Mouse (Mus musculus) heart, embryonic 16.5 days (tissue): ENCODE measurements at regions not wholly inside any gene's neighbourhood (a gene's known extent, or its start where the extent isn't known, plus 50 kb on each side); places are given as distances from the start of the nearest gene placed in this dataset.

Experiments
- ATAC-seq: fragments of 200-750 bp; cut with Nextera tagmentation; replicated peaks from 2 replicates; pipeline ENCODE4 v1.8.0; 2017; ENCODE audit warnings: moderate number of reproducible peaks; ENCODE audit not compliant: insufficient read depth, low FRiP score; ENCODE audit errors: extremely low read depth
- H3K27ac ChIP-seq: fragments of 300-500 bp; sonication (generic); 2 replicates; pipeline ENCODE4 v1.5.1; 2014; ENCODE audit warnings: mild to moderate bottlenecking, low read length, control low read depth, moderate library complexity
- H3K27me3 ChIP-seq: fragments of 300-500 bp; sonication (generic); 2 replicates; pipeline ENCODE4 v1.6.1; 2014; ENCODE audit warnings: low read length, mixed read lengths; ENCODE audit not compliant: control insufficient read depth, insufficient read depth
- H3K36me3 ChIP-seq: fragments of 300-500 bp; sonication (generic); 2 replicates; pipeline ENCODE4 v1.6.1; 2014; ENCODE audit not compliant: control insufficient read depth, insufficient read depth
- H3K4me1 ChIP-seq: fragments of 300-500 bp; sonication (generic); 2 replicates; pipeline ENCODE4 v1.6.1; 2014; ENCODE audit warnings: low read length, mixed read lengths; ENCODE audit not compliant: control insufficient read depth, insufficient read depth
- H3K4me2 ChIP-seq: fragments of 300-500 bp; sonication (generic); 2 replicates; pipeline ENCODE4 v1.6.1; 2014; ENCODE audit warnings: low read depth, mild to moderate bottlenecking, control low read depth, low read length
- H3K4me3 ChIP-seq: fragments of 300-500 bp; sonication (generic); 2 replicates; pipeline ENCODE4 v1.5.1; 2014; ENCODE audit warnings: mild to moderate bottlenecking, control low read depth, low read length
- H3K9ac ChIP-seq: fragments of 300-500 bp; sonication (generic); 2 replicates; pipeline ENCODE4 v1.6.1; 2014; ENCODE audit warnings: low read length, control low read depth
- H3K9me3 ChIP-seq: fragments of 300-500 bp; sonication (generic); replicated peaks from 2 replicates; pipeline ENCODE4 v1.6.1; 2016; ENCODE audit warnings: low read length; ENCODE audit not compliant: control insufficient read depth
- WGBS: fragments of 180-500 bp; shearing (Covaris S2); extraction: QIAGEN DNeasy Blood & Tissue Kit; methylation state at CpG from one replicate; pipeline ENCODE4 v1.1.7; 2014; 5-methylcytosine and 5-hydroxymethylcytosine counted together

GRCm38 (mm10) chr9:33549395-33549794 lies 913.4 kb downstream of the Ets1 start:
- H3K4me3 ChIP-seq: no peak overlapping the region
- no peak overlapping the region for H3K9ac ChIP-seq
- H3K27me3 ChIP-seq: no peaks in the 10 kb centered on the region
- H3K36me3 ChIP-seq: no peaks in the 10 kb centered on the region
- no peak for ATAC-seq
- H3K4me2 ChIP-seq: no peak overlapping the region
- H3K4me1 ChIP-seq: no peaks in the 10 kb centered on the region
- 83% methylated on average over 5 of the region's 5 CpGs for WGBS
- no peak overlapping the region for H3K27ac ChIP-seq
- no peaks in the 10 kb centered on the region for H3K9me3 ChIP-seq

GRCm38 (mm10) chr9:33571990-33572389 lies 913.7 kb upstream of the Kirrel3 start:
- 64% methylated on average over 2 of the region's 2 CpGs for WGBS
- Histone ChIP-seq H3K4me1 (no peaks in the 10 kb centered on the region), H3K27me3 (no peaks in the 10 kb centered on the region), H3K4me3 (no peak overlapping the region), H3K27ac (no peak overlapping the region), H3K9ac (no peak overlapping the region), H3K9me3 (no peaks in the 10 kb centered on the region), H3K4me2 (no peak overlapping the region), H3K36me3 (no peaks in the 10 kb centered on the region)
- ATAC-seq: no peak

- ATAC-seq: no peak
- no peaks in the 10 kb centered on the region for H3K36me3 ChIP-seq
- H3K9me3 ChIP-seq: no peaks in the 10 kb centered on the region
- H3K4me3 ChIP-seq: no peak overlapping the region
- no peaks in the 10 kb centered on the region for H3K4me1 ChIP-seq
- WGBS: 71% methylated on average over 1 of the region's 1 CpGs
- no peak overlapping the region for H3K9ac ChIP-seq
- H3K27me3 ChIP-seq: no peaks in the 10 kb centered on the region
- H3K27ac ChIP-seq: no peak overlapping the region
- H3K4me2 ChIP-seq: no peak overlapping the region
Measured at GRCm38 (mm10) chr9:33611511-33611910, 874.2 kb upstream of the Kirrel3 start.

GRCm38 (mm10) chr9:33624378-33624777 lies 861.3 kb upstream of the Kirrel3 start:
- no peaks in the 10 kb centered on the region for H3K9me3 ChIP-seq
- no peak for ATAC-seq
- no peaks in the 10 kb centered on the region for H3K36me3 ChIP-seq
- H3K4me1 ChIP-seq: no peaks in the 10 kb centered on the region
- WGBS: 69% methylated on average over 1 of the region's 1 CpGs
- H3K4me3 ChIP-seq: no peak overlapping the region
- H3K27ac ChIP-seq: no peak overlapping the region
- H3K4me2 ChIP-seq: no peak overlapping the region
- no peak overlapping the region for H3K9ac ChIP-seq
- H3K27me3 ChIP-seq: no peaks in the 10 kb centered on the region

- H3K4me3 ChIP-seq: no peak overlapping the region
- WGBS: 68% methylated on average over 6 of the region's 6 CpGs
- H3K27ac ChIP-seq: no peak overlapping the region
- H3K27me3 ChIP-seq: no peaks in the 10 kb centered on the region
- H3K4me1 ChIP-seq: no peaks in the 10 kb centered on the region
- H3K36me3 ChIP-seq: no peaks in the 10 kb centered on the region
- H3K4me2 ChIP-seq: no peak overlapping the region
- ATAC-seq: no peak
- no peak overlapping the region for H3K9ac ChIP-seq
- no peaks in the 10 kb centered on the region for H3K9me3 ChIP-seq
Measured at GRCm38 (mm10) chr9:33629731-33630473, 855.8 kb upstream of the Kirrel3 start.

- no peaks in the 10 kb centered on the region for H3K9me3 ChIP-seq
Measured at GRCm38 (mm10) chr9:33662978-33663377, 822.7 kb upstream of the Kirrel3 start.

GRCm38 (mm10) chr9:33681129-33681528 lies 804.6 kb upstream of the Kirrel3 start:
- 52% methylated on average over 1 of the region's 1 CpGs for WGBS
- H3K4me3 ChIP-seq: no peak overlapping the region
- H3K27me3 ChIP-seq: no peaks in the 10 kb centered on the region
- no peak for ATAC-seq
- no peak overlapping the region for H3K4me2 ChIP-seq
- H3K27ac ChIP-seq: no peak overlapping the region
- no peaks in the 10 kb centered on the region for H3K9me3 ChIP-seq
- H3K9ac ChIP-seq: no peak overlapping the region
- 0 out of 2 replicates have a peak, but pooled peaks cover 3% of the 10 kb centered on the region for H3K4me1 ChIP-seq
- no peaks in the 10 kb centered on the region for H3K36me3 ChIP-seq

More at GRCm38 (mm10) chr9:33662978-33663377, 822.7 kb upstream of the Kirrel3 start:
- Histone ChIP-seq H3K4me3 (no peak overlapping the region), H3K36me3 (no peaks in the 10 kb centered on the region), H3K4me2 (no peak overlapping the region), H3K4me1 (no peaks in the 10 kb centered on the region), H3K27ac (no peak overlapping the region), H3K9ac (no peak overlapping the region), H3K27me3 (no peaks in the 10 kb centered on the region)
- WGBS: 83% methylated on average over 5 of the region's 5 CpGs
- ATAC-seq: no peak

GRCm38 (mm10) chr9:33691731-33692130 lies 794.0 kb upstream of the Kirrel3 start:
- WGBS: 73% methylated on average over 4 of the region's 4 CpGs
- no peaks in the 10 kb centered on the region for H3K27me3 ChIP-seq
- no peaks in the 10 kb centered on the region for H3K36me3 ChIP-seq
- no peak overlapping the region for H3K4me2 ChIP-seq
- no peak overlapping the region for H3K9ac ChIP-seq
- no peaks in the 10 kb centered on the region for H3K9me3 ChIP-seq
- no peak for ATAC-seq
- H3K4me1 ChIP-seq: no peaks in the 10 kb centered on the region
- H3K27ac ChIP-seq: no peak overlapping the region
- H3K4me3 ChIP-seq: no peak overlapping the region

GRCm38 (mm10) chr9:33717614-33718013 lies 768.1 kb upstream of the Kirrel3 start:
- H3K4me1 ChIP-seq: no peaks in the 10 kb centered on the region
- WGBS: 84% methylated on average over 2 of the region's 2 CpGs
- no peaks in the 10 kb centered on the region for H3K27me3 ChIP-seq
- no peak overlapping the region for H3K4me3 ChIP-seq
- ATAC-seq: no peak
- H3K36me3 ChIP-seq: no peaks in the 10 kb centered on the region
- no peak overlapping the region for H3K9ac ChIP-seq
- no peak overlapping the region for H3K27ac ChIP-seq
- no peak overlapping the region for H3K4me2 ChIP-seq
- no peaks in the 10 kb centered on the region for H3K9me3 ChIP-seq
